In genomic region chr9:56635498-56636121, GRCm38 (mm10) we compare ENCODE assay signal across 8 mouse cellular contexts.
DNase-seq lines count a peak whose midpoint lies in the region; ATAC-seq and TF ChIP-seq lines count a peak whose summit lies in the region.

No protein-coding gene starts in this region.

- peaks cover 4% of the 10 kb centered on the region; the same call in 1 of the 2 replicates for H3K4me1 ChIP-seq in cortical plate, adult 2 months (ENCODE audit: control insufficient read depth, insufficient read depth, low read length)
- peaks cover 33% of the 10 kb centered on the region for H3K4me1 ChIP-seq in kidney, embryonic 15.5 days
- peaks cover 84% of the 10 kb centered on the region for H3K4me1 ChIP-seq in neural tube, embryonic 15.5 days

- peak overlapping the region; percentile 99 for H3K4me2 ChIP-seq in kidney, embryonic 15.5 days
- peak overlapping the region; percentile 94 for H3K4me2 ChIP-seq in neural tube, embryonic 15.5 days

- peak; percentile 22 for DNase-seq in thymus, postnatal 14 days
- no peak for DNase-seq in thymus, postnatal 25 days
- peak; percentile 31 to 42 for DNase-seq in heart, adult 18-20 months
- peak; percentile 38 for DNase-seq in liver

- no peaks in the 10 kb centered on the region for H3K36me3 ChIP-seq in kidney, embryonic 15.5 days
- no peaks in the 10 kb centered on the region for H3K36me3 ChIP-seq in neural tube, embryonic 15.5 days

- H3K27me3 ChIP-seq in kidney, embryonic 15.5 days: peaks cover 75% of the 10 kb centered on the region
- H3K27me3 ChIP-seq in neural tube, embryonic 15.5 days (replicated peaks): peaks cover 5% of the 10 kb centered on the region; the same call in 1 of the 2 replicates

- peak; percentile 50 for ATAC-seq in kidney, embryonic 15.5 days (replicated peaks; ENCODE audit: low FRiP score)
- ATAC-seq in neural tube, embryonic 15.5 days (ENCODE audit: low FRiP score): peak; percentile 84
- ATAC-seq in megakaryocyte progenitor cell, adult 5-6 weeks (replicated peaks; ENCODE audit: poor library complexity): no peak

- H3K9me3 ChIP-seq in kidney, embryonic 15.5 days (replicated peaks): no peaks in the 10 kb centered on the region
- no peaks in the 10 kb centered on the region for H3K9me3 ChIP-seq in neural tube, embryonic 15.5 days (replicated peaks)

- H3K27ac ChIP-seq in cortical plate, adult 2 months (ENCODE audit: insufficient read depth, low read length): peak overlapping the region; percentile 94
- peak overlapping the region; percentile 61; the same call in 1 of the 2 replicates for H3K27ac ChIP-seq in kidney, embryonic 15.5 days
- peak overlapping the region; percentile 95 for H3K27ac ChIP-seq in neural tube, embryonic 15.5 days (replicated peaks)

- no peak; the same call in 1 of the 2 replicates for TF ChIP-seq POLR2A in cortical plate, adult 2 months (IDR thresholded peaks at IDR 0.05; ENCODE audit: extremely low read depth, insufficient read depth, low read length)

- no peak for TF ChIP-seq CTCF in cortical plate, adult 2 months (IDR thresholded peaks at IDR 0.05; ENCODE audit: extremely low read depth, insufficient read depth, low read length)

- under 1% methylated on average over 62 of the region's 68 CpGs for WGBS in kidney, embryonic 15.5 days
- WGBS in neural tube, embryonic 15.5 days: under 1% methylated on average over 57 of the region's 68 CpGs

- H3K4me3 ChIP-seq in cortical plate, adult 2 months (ENCODE audit: insufficient read depth, low read length): peak overlapping the region; percentile 90
- H3K4me3 ChIP-seq in kidney, embryonic 15.5 days (replicated peaks): peak overlapping the region; percentile 62
- peak overlapping the region; percentile 75 for H3K4me3 ChIP-seq in neural tube, embryonic 15.5 days (replicated peaks)

- H3K9ac ChIP-seq in kidney, embryonic 15.5 days: peak overlapping the region; percentile 58
- peak overlapping the region; percentile 87 for H3K9ac ChIP-seq in neural tube, embryonic 15.5 days (replicated peaks)
